8 mouse cellular contexts compared by ENCODE assay signal in genomic region chr8:94386214-94387026, GRCm38 (mm10). TPM values are rescaled to one million over a fixed set of nuclear protein-coding genes. Genes with fewer than 3 reads are reported as not detected.
DNase-seq lines count a peak whose midpoint lies in the region; ATAC-seq lines count a peak whose summit lies in the region.

Herpud1 (plus strand) TSS chr8:94386438.

- H3K4me2 ChIP-seq in forebrain, embryonic 11.5 days (ENCODE audit: low read depth, low read length, severe bottlenecking): peak within 1 kb of the TSS; percentile 89
- peak within 1 kb of the TSS; percentile 75 for H3K4me2 ChIP-seq in heart, embryonic 16.5 days (ENCODE audit: low read depth, low read length)
- peak within 1 kb of the TSS; percentile 96 for H3K4me2 ChIP-seq in liver, embryonic 15.5 days
- H3K4me2 ChIP-seq in neural tube, embryonic 12.5 days (replicated peaks): peak within 1 kb of the TSS; percentile 83

- H3K36me3 ChIP-seq in forebrain, embryonic 11.5 days (ENCODE audit: control insufficient read depth, insufficient read depth, low read length): peaks cover 5% of the 10 kb centered on the region; the same call in 1 of the 2 replicates
- H3K36me3 ChIP-seq in heart, embryonic 16.5 days (ENCODE audit: control insufficient read depth, insufficient read depth): peaks cover 21% of the 10 kb centered on the region
- H3K36me3 ChIP-seq in liver, embryonic 15.5 days (replicated peaks): peaks cover 29% of the 10 kb centered on the region
- peaks cover 22% of the 10 kb centered on the region for H3K36me3 ChIP-seq in neural tube, embryonic 12.5 days

- peak within 1 kb of the TSS; percentile 84 for H3K4me3 ChIP-seq in forebrain, embryonic 11.5 days (ENCODE audit: low read depth, low read length)
- H3K4me3 ChIP-seq in heart, embryonic 16.5 days (ENCODE audit: low read length): peak within 1 kb of the TSS; percentile 73
- H3K4me3 ChIP-seq in liver, embryonic 15.5 days (replicated peaks): peak within 1 kb of the TSS; percentile 94
- peak within 1 kb of the TSS; percentile 76 for H3K4me3 ChIP-seq in neural tube, embryonic 12.5 days

- DNase-seq in CD8-positive naive resting alpha-beta T cell, adult 2 months (ENCODE audit: low read depth in 2 of 2, low spot score in 2 of 2): peak; percentile 93 to 95
- DNase-seq in c-Kit-positive CD71-negative TER-119-negative erythroid progenitor cells, embryonic 14.5 days (ENCODE audit: low read depth): peak; percentile 93
- peak; percentile 98 for DNase-seq in forebrain, embryonic 11.5 days (ENCODE audit: low spot score)
- DNase-seq in kidney, postnatal 36 days: peak; percentile 98 to 99
- peak; percentile 94 for DNase-seq in telencephalon, adult 2 months (ENCODE audit: low read depth, low spot score)

- peak within 1 kb of the TSS; percentile 94 for H3K9ac ChIP-seq in forebrain, embryonic 11.5 days (ENCODE audit: low read length)
- peak within 1 kb of the TSS; percentile 96 for H3K9ac ChIP-seq in heart, embryonic 16.5 days (ENCODE audit: low read length)
- peak within 1 kb of the TSS; percentile 98 for H3K9ac ChIP-seq in liver, embryonic 15.5 days
- H3K9ac ChIP-seq in neural tube, embryonic 12.5 days: peak within 1 kb of the TSS; percentile 84

- peak within 1 kb of the TSS; percentile 66 for H3K27ac ChIP-seq in forebrain, embryonic 11.5 days (ENCODE audit: low read depth, low read length)
- H3K27ac ChIP-seq in heart, embryonic 16.5 days (ENCODE audit: low read length): peak within 1 kb of the TSS; percentile 93
- H3K27ac ChIP-seq in liver, embryonic 15.5 days (replicated peaks): peak within 1 kb of the TSS; percentile 97
- peak within 1 kb of the TSS; percentile 55; the same call in 1 of the 2 replicates for H3K27ac ChIP-seq in neural tube, embryonic 12.5 days

- peaks cover 6% of the 10 kb centered on the region for H3K4me1 ChIP-seq in forebrain, embryonic 11.5 days (replicated peaks; ENCODE audit: control insufficient read depth, insufficient read depth, low read length)
- peaks cover 12% of the 10 kb centered on the region for H3K4me1 ChIP-seq in heart, embryonic 16.5 days (ENCODE audit: control insufficient read depth, insufficient read depth, low read length)
- H3K4me1 ChIP-seq in liver, embryonic 15.5 days (replicated peaks): peaks cover 44% of the 10 kb centered on the region
- peaks cover 10% of the 10 kb centered on the region; the same call in 1 of the 2 replicates for H3K4me1 ChIP-seq in neural tube, embryonic 12.5 days

- peak; percentile 99 for ATAC-seq in forebrain, embryonic 11.5 days (replicated peaks; ENCODE audit: low FRiP score)
- ATAC-seq in heart, embryonic 16.5 days (replicated peaks; ENCODE audit: extremely low read depth, insufficient read depth, low FRiP score): peak; percentile 99
- ATAC-seq in liver, embryonic 15.5 days (ENCODE audit: insufficient read depth): peak; percentile 93
- ATAC-seq in neural tube, embryonic 12.5 days (ENCODE audit: low FRiP score, low read depth): peak; percentile 99

- H3K9me3 ChIP-seq in forebrain, embryonic 11.5 days (ENCODE audit: control insufficient read depth, low read length): no peaks in the 10 kb centered on the region
- H3K9me3 ChIP-seq in heart, embryonic 16.5 days (replicated peaks; ENCODE audit: control insufficient read depth, low read length): no peaks in the 10 kb centered on the region
- H3K9me3 ChIP-seq in liver, embryonic 15.5 days (replicated peaks): no peaks in the 10 kb centered on the region
- no peaks in the 10 kb centered on the region for H3K9me3 ChIP-seq in neural tube, embryonic 12.5 days

- WGBS in forebrain, embryonic 11.5 days: under 1% methylated on average over 65 of the region's 65 CpGs
- under 1% methylated on average over 64 of the region's 65 CpGs for WGBS in heart, embryonic 16.5 days
- WGBS in liver, embryonic 15.5 days (ENCODE audit: insufficient replicate concordance): under 1% methylated on average over 65 of the region's 65 CpGs
- under 1% methylated on average over 65 of the region's 65 CpGs for WGBS in neural tube, embryonic 12.5 days

- no peaks in the 10 kb centered on the region for H3K27me3 ChIP-seq in forebrain, embryonic 11.5 days (ENCODE audit: control insufficient read depth, insufficient read depth, low read length)
- no peaks in the 10 kb centered on the region for H3K27me3 ChIP-seq in heart, embryonic 16.5 days (ENCODE audit: control insufficient read depth, insufficient read depth, low read length)
- H3K27me3 ChIP-seq in liver, embryonic 15.5 days: 0 out of 2 replicates have a peak, but pooled peaks cover 5% of the 10 kb centered on the region
- H3K27me3 ChIP-seq in neural tube, embryonic 12.5 days (replicated peaks): no peaks in the 10 kb centered on the region

RNA-seq across cellular contexts. Expression of gene Herpud1, which starts in this region (rescaled TPM):
- 52.6 and 56.9 TPM in 2 replicates for polyA plus RNA-seq in forebrain, embryonic 11.5 days (2014; fragmentation: Nextera tagmentation; extraction: Ambion mirVana)
- 107 and 120 TPM in 2 replicates for polyA plus RNA-seq in heart, embryonic 16.5 days (2015; fragmentation: Nextera tagmentation; extraction: Ambion mirVana)
- 139 and 161 TPM in 2 replicates for polyA plus RNA-seq in liver, embryonic 15.5 days (2015; fragmentation: Nextera tagmentation; extraction: Ambion mirVana)
- 52.6 and 55.5 TPM in 2 replicates for polyA plus RNA-seq in neural tube, embryonic 12.5 days (2016; fragmentation: Nextera tagmentation; extraction: Ambion mirVana)

Comparison
In these comparisons a context has a peak if more than half of its experiments do, and no peak if none do; other contexts are left out.
1. Peak in every context shown above with its lines: DNase-seq, ATAC-seq, H3K4me3 ChIP-seq and H3K27ac ChIP-seq.